Mouse (Mus musculus): Measurements from ENCODE around the gene AC161166.1.

- no peak for TF ChIP-seq CTCF (IDR thresholded peaks at IDR 0.05; ENCODE audit: low read depth)
- TF ChIP-seq EP300 (IDR thresholded peaks at IDR 0.05; ENCODE audit: low read depth): no peak
Measured at GRCm38 (mm10) chr7:24470356-24470755, 41.9 kb downstream of the AC161166.1 start.
